Mouse (Mus musculus) intestine, embryonic 14.5 days (tissue): ENCODE measurements at regions not wholly inside any gene's neighbourhood (a gene's known extent, or its start where the extent isn't known, plus 50 kb on each side); places are given as distances from the start of the nearest gene placed in this dataset.

Experiments
- ATAC-seq: fragments of 200-750 bp; cut with Nextera tagmentation; replicated peaks from 2 replicates; pipeline ENCODE4 v1.8.0; 2017; ENCODE audit warnings: low read depth, moderate number of reproducible peaks, moderate TSS enrichment, moderate library complexity; ENCODE audit not compliant: low FRiP score, low TSS enrichment
- DNase-seq: peaks from one replicate; pipeline ENCODE4 v3.0.0-alpha.2; 2018; ENCODE audit warnings: low spot score
- H3K27ac ChIP-seq: fragments of 300-500 bp; sonication (generic); 2 replicates; pipeline ENCODE4 v1.5.1; 2014; ENCODE audit warnings: low read depth, mild to moderate bottlenecking, control low read depth
- H3K27me3 ChIP-seq: fragments of 300-500 bp; sonication (generic); replicated peaks from 2 replicates; pipeline ENCODE4 v1.6.1; 2014; ENCODE audit warnings: low read length, control low read depth; ENCODE audit not compliant: control insufficient read depth, insufficient read depth
- H3K36me3 ChIP-seq: fragments of 300-500 bp; sonication (generic); 2 replicates; pipeline ENCODE4 v1.6.1; 2014; ENCODE audit warnings: low read length, control low read depth; ENCODE audit not compliant: control insufficient read depth, insufficient read depth
- H3K4me1 ChIP-seq: fragments of 300-500 bp; sonication (generic); replicated peaks from 2 replicates; pipeline ENCODE4 v1.6.1; 2014; ENCODE audit warnings: low read length, control low read depth, mixed read lengths; ENCODE audit not compliant: control insufficient read depth, insufficient read depth
- H3K4me2 ChIP-seq: fragments of 300-500 bp; sonication (generic); 2 replicates; pipeline ENCODE4 v1.6.1; 2014; ENCODE audit warnings: low read length
- H3K4me3 ChIP-seq: fragments of 300-500 bp; sonication (generic); 2 replicates; pipeline ENCODE4 v1.5.1; 2014; ENCODE audit warnings: low read depth, low read length, control low read depth, mixed read lengths
- H3K9ac ChIP-seq: fragments of 300-500 bp; sonication (generic); 2 replicates; pipeline ENCODE4 v1.6.1; 2014; ENCODE audit warnings: mild to moderate bottlenecking, low read length
- H3K9me3 ChIP-seq: fragments of 300-500 bp; sonication (generic); 2 replicates; pipeline ENCODE4 v1.6.1; 2016; ENCODE audit warnings: low read length, control low read depth; ENCODE audit not compliant: control insufficient read depth
- WGBS: fragments of 180-500 bp; shearing (Covaris S2); extraction: QIAGEN DNeasy Blood & Tissue Kit; methylation state at CpG from one replicate; pipeline ENCODE4 v1.1.7; 2014; 5-methylcytosine and 5-hydroxymethylcytosine counted together

GRCm38 (mm10) chr4:62755237-62755900 is 195.7 kb downstream of the Rgs3 start:
- Histone ChIP-seq H3K4me3 (no peak overlapping the region), H3K4me1 (peaks cover 29% of the 10 kb centered on the region), H3K4me2 (no peak overlapping the region), H3K9me3 (no peaks in the 10 kb centered on the region), H3K9ac (no peak overlapping the region), H3K36me3 (no peaks in the 10 kb centered on the region), H3K27ac (peak overlapping the region; percentile 62), H3K27me3 (no peaks in the 10 kb centered on the region)
- ATAC-seq (peak; percentile 83), DNase-seq (peak; percentile 89)
- WGBS: 38% methylated on average over 5 of the region's 5 CpGs

GRCm38 (mm10) chr4:62756721-62757206 is 197.1 kb downstream of the Rgs3 start:
- no peak for ATAC-seq
- Histone ChIP-seq H3K4me1 (peaks cover 40% of the 10 kb centered on the region), H3K4me2 (no peak overlapping the region), H3K4me3 (no peak overlapping the region), H3K27me3 (no peaks in the 10 kb centered on the region), H3K9me3 (no peaks in the 10 kb centered on the region), H3K9ac (no peak overlapping the region), H3K27ac (peak overlapping the region; percentile 2), H3K36me3 (no peaks in the 10 kb centered on the region)
- DNase-seq: no peak
- 19% methylated on average over 10 of the region's 10 CpGs for WGBS

- H3K4me1 ChIP-seq: peaks cover 31% of the 10 kb centered on the region
- WGBS: 42% methylated on average over 11 of the region's 11 CpGs
- no peak for DNase-seq
Observed at GRCm38 (mm10) chr4:62760748-62761604, 201.3 kb downstream of the Rgs3 start.

GRCm38 (mm10) chr4:62761672-62762071 is 202.0 kb downstream of the Rgs3 start:
- Histone ChIP-seq H3K27me3 (no peaks in the 10 kb centered on the region), H3K9ac (no peak overlapping the region), H3K4me2 (no peak overlapping the region), H3K4me3 (no peak overlapping the region), H3K36me3 (no peaks in the 10 kb centered on the region), H3K9me3 (no peaks in the 10 kb centered on the region), H3K27ac (no peak overlapping the region), H3K4me1 (peaks cover 24% of the 10 kb centered on the region)
- peak; percentile 93 for DNase-seq
- ATAC-seq: peak; percentile 61; the same call in 1 of the 2 replicates
- 3% methylated on average over 1 of the region's 1 CpGs for WGBS

More at GRCm38 (mm10) chr4:62760748-62761604, 201.3 kb downstream of the Rgs3 start:
- Histone ChIP-seq H3K36me3 (no peaks in the 10 kb centered on the region), H3K4me3 (no peak overlapping the region), H3K27ac (peak overlapping the region; percentile 59), H3K9ac (no peak overlapping the region), H3K27me3 (no peaks in the 10 kb centered on the region), H3K9me3 (no peaks in the 10 kb centered on the region), H3K4me2 (no peak overlapping the region)
- ATAC-seq: peak; percentile 10; the same call in 1 of the 2 replicates

- Histone ChIP-seq H3K36me3 (no peaks in the 10 kb centered on the region), H3K9ac (no peak overlapping the region), H3K27ac (no peak overlapping the region), H3K4me2 (no peak overlapping the region), H3K9me3 (no peaks in the 10 kb centered on the region), H3K4me1 (peaks cover 11% of the 10 kb centered on the region), H3K4me3 (no peak overlapping the region), H3K27me3 (no peaks in the 10 kb centered on the region)
- 14% methylated on average over 5 of the region's 5 CpGs for WGBS
- ATAC-seq (peak; percentile 86), DNase-seq (peak; percentile 88)
Observed at GRCm38 (mm10) chr4:62763990-62764389, 201.4 kb upstream of the Zfp618 start.

GRCm38 (mm10) chr4:62769469-62770234 is 195.7 kb upstream of the Zfp618 start:
- H3K9me3 ChIP-seq: no peaks in the 10 kb centered on the region
- H3K27ac ChIP-seq: no peak overlapping the region
- ATAC-seq: no peak
- no peak overlapping the region for H3K9ac ChIP-seq
- DNase-seq: no peak
- H3K4me1 ChIP-seq: no peaks in the 10 kb centered on the region
- H3K36me3 ChIP-seq: no peaks in the 10 kb centered on the region
- H3K27me3 ChIP-seq: no peaks in the 10 kb centered on the region
- no peak overlapping the region for H3K4me2 ChIP-seq
- 66% methylated on average over 10 of the region's 10 CpGs for WGBS
- no peak overlapping the region for H3K4me3 ChIP-seq

- WGBS: 82% methylated on average over 10 of the region's 10 CpGs
- Histone ChIP-seq H3K4me1 (no peaks in the 10 kb centered on the region), H3K9me3 (no peaks in the 10 kb centered on the region), H3K27ac (no peak overlapping the region), H3K4me3 (no peak overlapping the region), H3K4me2 (no peak overlapping the region), H3K27me3 (no peaks in the 10 kb centered on the region), H3K9ac (no peak overlapping the region), H3K36me3 (no peaks in the 10 kb centered on the region)
- DNase-seq (no peak), ATAC-seq (no peak)
Observed at GRCm38 (mm10) chr4:62775005-62775609, 190.3 kb upstream of the Zfp618 start.

GRCm38 (mm10) chr4:62776881-62777280 is 188.5 kb upstream of the Zfp618 start:
- Histone ChIP-seq H3K4me1 (peaks cover 4% of the 10 kb centered on the region; the same call in 1 of the 2 replicates), H3K27me3 (no peaks in the 10 kb centered on the region), H3K4me3 (no peak overlapping the region), H3K9me3 (no peaks in the 10 kb centered on the region), H3K27ac (no peak overlapping the region), H3K36me3 (no peaks in the 10 kb centered on the region), H3K9ac (no peak overlapping the region), H3K4me2 (no peak overlapping the region)
- 81% methylated on average over 9 of the region's 9 CpGs for WGBS
- no peak for ATAC-seq
- no peak for DNase-seq
